Mouse (Mus musculus) frontal cortex, postnatal 14 days (tissue): ENCODE data around the gene Gucy1b1.

Source experiments
- DNase-seq, 2 experiments: peaks; one replicate each; pipeline ENCODE4 v3.0.0; 2022; ENCODE audit warnings: low spot score in 2 of 2

Gucy1b1 gene

GRCm38 (mm10) chr3:82074201-82074851 lies at the start of gene Gucy1b1:
Gene Gucy1b1 (minus strand): TSS chr3:82074689.
- DNase-seq: peak; percentile 83 to 84

- no peak for DNase-seq
Measured at GRCm38 (mm10) chr3:82118916-82119315, 44.4 kb upstream of the Gucy1b1 start.

- DNase-seq: no peak
Measured at GRCm38 (mm10) chr3:82112439-82112838, 38.0 kb upstream of the Gucy1b1 start.

- no peak for DNase-seq
Measured at GRCm38 (mm10) chr3:82111986-82112385, 37.5 kb upstream of the Gucy1b1 start.

- DNase-seq: no peak
Measured at GRCm38 (mm10) chr3:82108951-82109350, 34.5 kb upstream of the Gucy1b1 start.

GRCm38 (mm10) chr3:82104229-82104628 lies 29.7 kb upstream of the Gucy1b1 start:
- no peak for DNase-seq

- DNase-seq: no peak
Measured at GRCm38 (mm10) chr3:82099127-82099526, 24.6 kb upstream of the Gucy1b1 start.

- no peak for DNase-seq
Measured at GRCm38 (mm10) chr3:82096801-82097200, 22.3 kb upstream of the Gucy1b1 start.

- DNase-seq: peak; percentile 60 to 69
Measured at GRCm38 (mm10) chr3:82073741-82074181, 728 bp downstream of the Gucy1b1 start.

- no peak for DNase-seq
Measured at GRCm38 (mm10) chr3:82067830-82068229, 6.7 kb downstream of the Gucy1b1 start.

- DNase-seq: no peak
Measured at GRCm38 (mm10) chr3:82061402-82062180, 12.9 kb downstream of the Gucy1b1 start.

GRCm38 (mm10) chr3:82057201-82057600 lies 17.3 kb downstream of the Gucy1b1 start:
- no peak for DNase-seq

GRCm38 (mm10) chr3:82054283-82054974 lies 20.1 kb downstream of the Gucy1b1 start:
- no peak for DNase-seq

GRCm38 (mm10) chr3:82052029-82052428 lies 22.5 kb downstream of the Gucy1b1 start:
- no peak for DNase-seq

- DNase-seq: no peak
Measured at GRCm38 (mm10) chr3:82051468-82051867, 23.0 kb downstream of the Gucy1b1 start.

- DNase-seq: no peak
Measured at GRCm38 (mm10) chr3:82048681-82049080, 25.8 kb downstream of the Gucy1b1 start.

GRCm38 (mm10) chr3:82048078-82048477 lies 26.4 kb downstream of the Gucy1b1 start:
- DNase-seq: no peak

- no peak for DNase-seq
Measured at GRCm38 (mm10) chr3:82047100-82047753, 27.3 kb downstream of the Gucy1b1 start.

GRCm38 (mm10) chr3:82046087-82046486 lies 28.4 kb downstream of the Gucy1b1 start:
- DNase-seq: no peak

GRCm38 (mm10) chr3:82044902-82045301 lies 29.6 kb downstream of the Gucy1b1 start:
- DNase-seq: no peak

- DNase-seq: no peak
Measured at GRCm38 (mm10) chr3:82043676-82044075, 30.8 kb downstream of the Gucy1b1 start.
